Mouse (Mus musculus): ENCODE data around the gene Dtx2.

- TF ChIP-seq POLR2A (IDR thresholded peaks at IDR 0.05; ENCODE audit: insufficient read depth, low read depth, low read length) = no peak
- no peak for TF ChIP-seq CTCF (IDR thresholded peaks at IDR 0.05; ENCODE audit: insufficient read depth, low read depth, low read length)
Measured at GRCm38 (mm10) chr5:136019907-136020306, 25.3 kb downstream of the Dtx2 start.

Data from olfactory bulb, adult 2 months (tissue).